Mouse (Mus musculus) cortical plate, adult 2 months (tissue): ENCODE results near the gene Adipoq.

Source experiments
- CTCF ChIP-seq: fragments of 200-500 bp; IDR thresholded peaks from 2 replicates; pipeline ENCODE4 v1.5.1; 2011; ENCODE audit warnings: mild to moderate bottlenecking, control low read depth, low read length; ENCODE audit not compliant: insufficient read depth; ENCODE audit errors: extremely low read depth
- POLR2A ChIP-seq: fragments of 200-500 bp; IDR thresholded peaks from 2 replicates; pipeline ENCODE4 v1.6.1; 2011; ENCODE audit warnings: mild to moderate bottlenecking, low read length, control low read depth; ENCODE audit not compliant: insufficient read depth; ENCODE audit errors: extremely low read depth

GRCm38 (mm10) chr16:23124398-23124797 is 21.9 kb upstream of the Adipoq start:
- TF ChIP-seq CTCF (no peak), POLR2A (no peak)
